Mouse (Mus musculus): ENCODE measurements around the gene Zbtb8b. TPM values are rescaled to one million over a fixed set of nuclear protein-coding genes. Genes with fewer than 3 reads are reported as not detected.

Zbtb8b gene
- 2.3 and 3.1 TPM in 2 replicates for polyA plus RNA-seq (2014; fragmentation: Nextera tagmentation; extraction: Ambion mirVana)

DNA sequence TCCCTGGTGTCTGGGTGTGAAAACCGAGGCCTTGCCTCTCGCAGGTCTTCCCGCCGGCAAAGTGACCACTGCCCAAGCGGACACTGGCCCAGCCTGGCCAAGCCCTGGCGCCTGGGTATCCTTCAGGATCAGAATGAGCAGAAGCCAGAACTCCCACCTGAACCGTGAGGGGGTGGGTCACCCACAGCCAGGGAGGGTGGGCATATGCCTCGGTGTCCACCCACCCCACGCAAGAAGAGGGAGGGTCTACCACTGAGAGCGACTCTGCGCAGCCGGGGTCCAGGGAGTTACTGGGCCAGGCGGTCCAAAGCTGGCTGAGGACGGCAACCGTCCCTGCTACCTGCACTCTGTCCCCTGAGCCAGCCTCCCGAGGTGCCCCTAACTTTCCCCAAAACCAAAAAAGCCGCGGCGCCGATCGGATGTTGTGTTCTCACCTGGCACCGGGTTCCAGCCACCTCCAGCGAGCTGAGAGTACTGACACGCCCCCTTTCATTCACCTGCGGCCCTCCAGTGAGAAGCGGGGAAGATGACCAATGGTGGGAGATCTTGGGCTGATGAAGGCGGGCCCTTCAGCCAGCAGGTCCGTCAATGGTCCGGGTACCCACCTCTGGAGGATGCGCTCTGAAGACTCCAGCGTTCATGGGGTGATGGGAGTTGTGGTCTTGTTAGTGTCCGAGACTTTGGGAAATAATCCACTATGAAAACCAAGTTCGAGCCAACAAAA lies at the start of gene Zbtb8b:
Zbtb8b (minus strand) TSS at position 514 of the 724 bp plus-strand sequence.
- peak within 1 kb of the TSS; percentile 49 for H3K4me3 ChIP-seq (ENCODE audit: low read length)
- no peak within 1 kb of the TSS for H3K27ac ChIP-seq (ENCODE audit: low read depth, low read length)
- H3K4me1 ChIP-seq (ENCODE audit: control insufficient read depth, insufficient read depth, low read length): 0 out of 2 replicates have a peak, but pooled peaks cover 3% of the 10 kb centered on the region
- H3K27me3 ChIP-seq (ENCODE audit: control insufficient read depth, insufficient read depth, low read length): peaks cover 26% of the 10 kb centered on the region
- 2% methylated on average over 33 of the region's 33 CpGs for WGBS
- no peaks in the 10 kb centered on the region for H3K9me3 ChIP-seq (ENCODE audit: control insufficient read depth, low read length)
- H3K9ac ChIP-seq (ENCODE audit: low read depth, low read length): peak within 1 kb of the TSS; percentile 55
- ATAC-seq (ENCODE audit: low FRiP score, low TSS enrichment): peak; percentile 96
- no peaks in the 10 kb centered on the region for H3K36me3 ChIP-seq (ENCODE audit: control insufficient read depth, insufficient read depth, low read length)
- H3K4me2 ChIP-seq (replicated peaks; ENCODE audit: low read depth, low read length): peak within 1 kb of the TSS; percentile 69

DNA sequence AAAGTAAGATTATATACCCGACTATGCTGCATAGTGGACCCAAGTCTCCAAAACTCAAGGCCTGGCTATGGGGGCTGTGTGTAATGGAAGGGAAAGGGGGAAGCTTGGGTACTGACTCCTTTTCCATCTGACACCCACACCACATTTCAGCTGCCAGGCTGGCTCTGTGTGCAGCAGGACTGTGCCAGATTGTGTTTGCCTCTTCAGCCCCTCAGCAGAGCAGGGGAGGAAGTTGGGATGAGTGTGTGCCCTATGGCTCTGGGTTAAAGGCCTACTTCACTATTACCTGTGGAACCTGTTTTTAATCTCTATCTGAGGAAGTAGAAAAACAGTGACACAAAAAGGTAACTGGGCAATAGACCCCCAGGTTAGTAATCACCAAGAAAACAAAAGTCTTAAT lies 40.4 kb upstream of the Zbtb8b start:
- Histone ChIP-seq H3K4me2 (replicated peaks; ENCODE audit: low read depth, low read length) (no peak overlapping the region), H3K9ac (ENCODE audit: low read depth, low read length) (no peak overlapping the region), H3K36me3 (ENCODE audit: control insufficient read depth, insufficient read depth, low read length) (peaks cover 57% of the 10 kb centered on the region), H3K27me3 (ENCODE audit: control insufficient read depth, insufficient read depth, low read length) (no peaks in the 10 kb centered on the region), H3K4me3 (ENCODE audit: low read length) (no peak overlapping the region), H3K27ac (ENCODE audit: low read depth, low read length) (no peak overlapping the region), H3K9me3 (ENCODE audit: control insufficient read depth, low read length) (no peaks in the 10 kb centered on the region), H3K4me1 (ENCODE audit: control insufficient read depth, insufficient read depth, low read length) (no peaks in the 10 kb centered on the region)
- ATAC-seq (ENCODE audit: low FRiP score, low TSS enrichment): no peak
- 76% methylated on average over 1 of the region's 1 CpGs for WGBS

DNA sequence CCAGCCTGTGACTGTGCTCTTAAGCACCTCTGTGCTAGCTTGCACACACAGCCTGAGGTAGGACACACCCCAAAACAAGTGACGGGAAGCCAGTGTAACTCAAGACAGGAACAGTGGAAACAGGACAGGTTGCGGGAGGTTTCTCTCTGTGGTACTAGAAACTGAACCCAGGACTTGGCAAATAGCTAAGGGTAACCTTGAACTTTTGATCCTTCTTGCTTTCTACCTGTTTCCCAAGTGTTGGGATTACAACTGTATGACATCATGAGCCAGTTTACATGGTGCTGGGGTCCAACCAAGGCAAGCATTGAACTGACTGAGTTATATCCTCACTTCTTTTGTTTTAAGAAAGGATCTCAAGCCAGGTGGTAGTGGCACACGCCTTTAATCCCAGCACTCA lies 39.2 kb upstream of the Zbtb8b start:
- WGBS: 93% methylated on average over 3 of the region's 3 CpGs
- Histone ChIP-seq H3K4me3 (ENCODE audit: low read length) (no peak overlapping the region), H3K36me3 (ENCODE audit: control insufficient read depth, insufficient read depth, low read length) (peaks cover 54% of the 10 kb centered on the region), H3K4me1 (ENCODE audit: control insufficient read depth, insufficient read depth, low read length) (no peaks in the 10 kb centered on the region), H3K9ac (ENCODE audit: low read depth, low read length) (no peak overlapping the region), H3K27ac (ENCODE audit: low read depth, low read length) (no peak overlapping the region), H3K4me2 (replicated peaks; ENCODE audit: low read depth, low read length) (no peak overlapping the region), H3K27me3 (ENCODE audit: control insufficient read depth, insufficient read depth, low read length) (no peaks in the 10 kb centered on the region), H3K9me3 (ENCODE audit: control insufficient read depth, low read length) (no peaks in the 10 kb centered on the region)
- no peak for ATAC-seq (ENCODE audit: low FRiP score, low TSS enrichment)

DNA sequence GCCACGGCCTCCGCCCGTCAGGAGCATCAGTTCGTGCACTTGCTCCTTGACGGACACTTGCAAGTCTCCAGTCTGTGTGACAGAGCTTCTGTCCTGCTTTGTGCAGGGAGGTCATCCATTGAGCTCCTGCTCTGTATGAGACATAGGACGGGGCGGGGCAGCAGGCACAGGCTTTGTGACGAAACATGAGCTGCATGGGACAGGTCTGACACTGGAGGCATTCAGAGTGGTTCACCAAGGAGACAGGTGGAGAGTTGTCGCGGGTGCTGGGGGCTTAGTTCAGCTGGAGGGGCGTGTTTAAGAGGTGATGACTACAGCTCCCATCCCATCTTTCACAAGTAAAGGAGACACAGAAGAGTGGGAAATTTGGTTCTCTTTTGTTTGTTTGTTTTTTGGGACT lies 35.4 kb upstream of the Zbtb8b start:
- no peak for ATAC-seq (ENCODE audit: low FRiP score, low TSS enrichment)
- Histone ChIP-seq H3K36me3 (ENCODE audit: control insufficient read depth, insufficient read depth, low read length) (peaks cover 65% of the 10 kb centered on the region), H3K27me3 (ENCODE audit: control insufficient read depth, insufficient read depth, low read length) (no peaks in the 10 kb centered on the region), H3K4me3 (ENCODE audit: low read length) (no peak overlapping the region), H3K9me3 (ENCODE audit: control insufficient read depth, low read length) (no peaks in the 10 kb centered on the region), H3K4me2 (replicated peaks; ENCODE audit: low read depth, low read length) (no peak overlapping the region), H3K27ac (ENCODE audit: low read depth, low read length) (no peak overlapping the region), H3K4me1 (ENCODE audit: control insufficient read depth, insufficient read depth, low read length) (no peaks in the 10 kb centered on the region), H3K9ac (ENCODE audit: low read depth, low read length) (no peak overlapping the region)
- 86% methylated on average over 11 of the region's 11 CpGs for WGBS

DNA sequence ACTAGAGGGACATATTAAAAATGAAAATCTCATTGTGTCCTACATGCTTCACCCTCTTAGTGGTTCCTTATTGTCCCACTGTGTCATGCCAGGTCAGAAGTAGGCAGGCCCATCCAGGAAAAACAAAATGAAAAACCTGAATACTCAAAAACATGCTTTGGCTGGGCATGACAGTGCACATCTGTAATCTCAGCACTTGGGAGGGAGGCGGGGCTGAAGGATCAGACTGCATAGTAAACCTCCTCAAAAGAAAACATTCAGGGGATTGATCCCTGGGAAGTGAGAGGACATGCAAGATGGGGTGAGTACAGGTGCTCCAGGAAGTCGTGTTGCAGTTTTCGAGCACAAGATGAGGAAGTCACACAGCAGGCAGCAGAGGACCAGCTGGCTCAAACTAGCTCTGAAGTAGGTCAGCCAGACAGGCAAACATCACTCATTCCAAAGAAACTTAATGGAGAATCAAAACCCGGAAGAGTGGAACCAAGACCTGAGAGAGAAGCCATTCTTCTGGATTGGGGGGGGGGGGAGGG lies 23.7 kb upstream of the Zbtb8b start:
- ATAC-seq (ENCODE audit: low FRiP score, low TSS enrichment): no peak
- no peak overlapping the region for H3K4me2 ChIP-seq (replicated peaks; ENCODE audit: low read depth, low read length)
- no peak overlapping the region for H3K4me3 ChIP-seq (ENCODE audit: low read length)
- peaks cover 42% of the 10 kb centered on the region for H3K36me3 ChIP-seq (ENCODE audit: control insufficient read depth, insufficient read depth, low read length)
- H3K4me1 ChIP-seq (ENCODE audit: control insufficient read depth, insufficient read depth, low read length): peaks cover 10% of the 10 kb centered on the region
- H3K27ac ChIP-seq (ENCODE audit: low read depth, low read length): no peak overlapping the region
- no peaks in the 10 kb centered on the region for H3K27me3 ChIP-seq (ENCODE audit: control insufficient read depth, insufficient read depth, low read length)
- no peak overlapping the region for H3K9ac ChIP-seq (ENCODE audit: low read depth, low read length)
- H3K9me3 ChIP-seq (ENCODE audit: control insufficient read depth, low read length): no peaks in the 10 kb centered on the region
- 75% methylated on average over 4 of the region's 4 CpGs for WGBS

DNA sequence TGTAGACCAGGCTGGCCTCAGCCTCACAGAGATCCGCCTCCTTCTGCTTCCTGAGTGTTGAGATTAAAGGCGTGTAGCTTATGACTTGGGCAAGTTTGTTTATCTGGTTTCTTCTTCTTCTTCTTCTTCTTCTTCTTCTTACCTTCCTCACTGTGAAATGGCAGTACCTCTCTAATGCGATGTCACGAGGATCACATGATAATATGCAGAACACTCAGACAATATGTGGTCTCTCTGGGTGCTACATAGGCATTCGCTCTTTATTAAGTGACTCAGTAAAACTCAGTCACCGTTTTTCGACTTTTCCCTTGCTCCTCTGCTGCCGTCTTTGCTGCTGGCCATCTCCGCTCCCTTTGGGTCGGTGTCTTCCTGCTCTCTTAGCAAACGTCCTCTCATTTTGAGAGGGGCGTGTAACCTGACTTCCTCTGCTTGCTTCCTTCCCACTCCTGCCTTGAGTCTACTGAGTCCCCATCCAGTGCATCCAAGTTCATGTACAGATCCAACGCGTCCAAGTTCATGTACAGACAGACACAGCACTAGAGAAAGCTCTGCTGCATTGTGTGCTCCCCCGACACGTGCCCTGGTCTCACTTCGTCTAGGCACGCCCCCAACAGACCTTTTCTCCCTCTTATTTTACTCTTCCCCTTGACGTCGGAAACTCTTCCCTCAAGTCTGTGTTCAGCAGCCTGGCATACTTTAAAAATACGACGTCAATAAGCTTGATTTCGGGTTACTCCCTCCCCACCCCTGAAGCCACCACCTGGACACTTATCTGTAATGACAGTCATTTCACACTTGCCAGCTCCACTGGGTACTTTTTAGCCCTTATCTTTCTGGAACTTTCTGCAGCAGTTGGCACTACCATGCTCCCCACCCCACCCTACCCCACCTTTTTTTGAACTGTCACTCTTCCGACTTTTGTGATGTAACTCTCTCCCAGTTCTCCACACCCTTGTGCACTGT lies 22.7 kb upstream of the Zbtb8b start:
- Histone ChIP-seq H3K36me3 (ENCODE audit: control insufficient read depth, insufficient read depth, low read length) (peaks cover 36% of the 10 kb centered on the region), H3K4me1 (ENCODE audit: control insufficient read depth, insufficient read depth, low read length) (peaks cover 10% of the 10 kb centered on the region), H3K9ac (ENCODE audit: low read depth, low read length) (no peak overlapping the region), H3K27ac (ENCODE audit: low read depth, low read length) (no peak overlapping the region), H3K27me3 (ENCODE audit: control insufficient read depth, insufficient read depth, low read length) (no peaks in the 10 kb centered on the region), H3K4me3 (ENCODE audit: low read length) (no peak overlapping the region), H3K4me2 (replicated peaks; ENCODE audit: low read depth, low read length) (no peak overlapping the region), H3K9me3 (ENCODE audit: control insufficient read depth, low read length) (no peaks in the 10 kb centered on the region)
- no peak for ATAC-seq (ENCODE audit: low FRiP score, low TSS enrichment)
- 87% methylated on average over 24 of the region's 24 CpGs for WGBS

DNA sequence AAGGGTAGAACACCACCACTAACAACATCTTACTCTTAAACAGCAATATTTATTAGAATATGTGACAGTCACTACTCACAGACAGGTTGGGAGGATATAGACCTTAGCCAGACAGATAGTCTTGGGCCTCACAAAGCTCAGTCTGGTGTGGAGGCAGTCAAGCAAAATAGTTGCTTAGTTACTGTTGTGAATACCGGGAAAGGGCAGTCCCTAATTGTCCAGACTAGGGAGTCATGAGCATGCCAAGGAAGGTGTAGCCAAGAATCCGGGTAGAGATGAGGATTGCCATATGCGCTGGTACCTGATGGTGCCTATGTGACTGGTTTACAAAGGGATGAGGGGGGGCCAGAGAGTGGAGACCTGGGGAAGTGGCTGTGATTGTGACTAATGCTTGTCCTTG lies 21.5 kb upstream of the Zbtb8b start:
- H3K36me3 ChIP-seq (ENCODE audit: control insufficient read depth, insufficient read depth, low read length): peaks cover 26% of the 10 kb centered on the region
- no peaks in the 10 kb centered on the region for H3K9me3 ChIP-seq (ENCODE audit: control insufficient read depth, low read length)
- peaks cover 10% of the 10 kb centered on the region for H3K4me1 ChIP-seq (ENCODE audit: control insufficient read depth, insufficient read depth, low read length)
- H3K4me2 ChIP-seq (replicated peaks; ENCODE audit: low read depth, low read length): peak overlapping the region; percentile 79
- 0 out of 2 replicates have a peak overlapping the region, but pooled peaks have one; percentile 65 for H3K27ac ChIP-seq (ENCODE audit: low read depth, low read length)
- H3K27me3 ChIP-seq (ENCODE audit: control insufficient read depth, insufficient read depth, low read length): no peaks in the 10 kb centered on the region
- H3K9ac ChIP-seq (ENCODE audit: low read depth, low read length): peak overlapping the region; percentile 69
- peak overlapping the region; percentile 79 for H3K4me3 ChIP-seq (ENCODE audit: low read length)
- 40% methylated on average over 3 of the region's 3 CpGs for WGBS
- no peak for ATAC-seq (ENCODE audit: low FRiP score, low TSS enrichment)

DNA sequence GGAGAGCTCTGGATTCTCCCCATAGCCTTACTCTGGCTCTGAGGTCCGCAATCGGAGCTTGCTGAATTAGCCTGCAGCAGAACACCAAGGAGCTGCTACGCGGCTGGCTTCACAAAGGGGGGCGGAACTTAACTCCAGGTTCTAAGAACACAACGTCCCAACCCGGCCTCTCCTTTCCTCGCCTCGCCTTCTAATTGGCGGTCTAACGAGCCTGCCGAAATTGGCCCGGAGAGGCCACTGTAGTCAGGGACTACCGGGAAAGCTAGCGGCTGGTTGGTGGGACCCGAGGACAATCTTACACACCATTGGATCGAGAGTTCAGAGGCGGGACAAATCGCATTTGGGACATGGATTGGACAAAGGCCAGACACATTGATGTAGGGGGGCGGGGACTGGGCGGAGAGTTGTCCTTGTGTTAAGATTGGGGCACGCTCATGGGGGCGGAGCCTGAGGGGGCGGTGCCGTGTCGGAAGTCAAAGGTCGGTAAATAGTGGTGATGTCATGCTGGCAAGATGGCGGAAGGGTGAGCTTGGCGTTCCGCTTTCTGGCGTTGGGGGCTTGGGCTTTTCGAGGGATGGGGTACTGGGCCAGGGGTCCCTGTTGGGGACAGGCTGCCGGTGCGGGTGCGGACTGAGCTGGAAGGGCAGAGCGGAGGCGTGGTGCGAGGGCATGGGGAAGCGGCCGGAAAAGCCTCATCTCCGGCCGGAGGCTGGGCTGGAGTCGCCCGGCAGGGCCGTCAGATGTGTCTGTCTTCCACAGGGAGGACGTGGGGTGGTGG lies 20.7 kb upstream of the Zbtb8b start, which contains the start of gene Bsdc1:
Bsdc1 (plus strand) TSS at position 399 of the 778 bp plus-strand sequence.
- H3K27ac ChIP-seq (ENCODE audit: low read depth, low read length): peak within 1 kb of the TSS; percentile 75
- H3K9ac ChIP-seq (ENCODE audit: low read depth, low read length): peak within 1 kb of the TSS; percentile 69
- H3K36me3 ChIP-seq (ENCODE audit: control insufficient read depth, insufficient read depth, low read length): peaks cover 19% of the 10 kb centered on the region
- no peaks in the 10 kb centered on the region for H3K27me3 ChIP-seq (ENCODE audit: control insufficient read depth, insufficient read depth, low read length)
- under 1% methylated on average over 46 of the region's 46 CpGs for WGBS
- ATAC-seq (ENCODE audit: low FRiP score, low TSS enrichment): peak; percentile 99
- H3K4me3 ChIP-seq (ENCODE audit: low read length): peak within 1 kb of the TSS; percentile 79
- peaks cover 10% of the 10 kb centered on the region for H3K4me1 ChIP-seq (ENCODE audit: control insufficient read depth, insufficient read depth, low read length)
- H3K4me2 ChIP-seq (replicated peaks; ENCODE audit: low read depth, low read length): peak within 1 kb of the TSS; percentile 79
- H3K9me3 ChIP-seq (ENCODE audit: control insufficient read depth, low read length): no peaks in the 10 kb centered on the region
